Mouse (Mus musculus): ENCODE results near the gene Ankrd13b. TPM values are rescaled to one million over a fixed set of nuclear protein-coding genes. Genes with fewer than 3 reads are reported as not detected.
"Not testable (repeated sequence)": the region's sequence is repeated elsewhere in the genome, so short reads cannot be mapped to it uniquely, and the experiment has no call there.

Gene Ankrd13b
- total and polyA plus RNA-seq, 3 experiments: 22.6 to 54.0 TPM; not detected in 1

DNA sequence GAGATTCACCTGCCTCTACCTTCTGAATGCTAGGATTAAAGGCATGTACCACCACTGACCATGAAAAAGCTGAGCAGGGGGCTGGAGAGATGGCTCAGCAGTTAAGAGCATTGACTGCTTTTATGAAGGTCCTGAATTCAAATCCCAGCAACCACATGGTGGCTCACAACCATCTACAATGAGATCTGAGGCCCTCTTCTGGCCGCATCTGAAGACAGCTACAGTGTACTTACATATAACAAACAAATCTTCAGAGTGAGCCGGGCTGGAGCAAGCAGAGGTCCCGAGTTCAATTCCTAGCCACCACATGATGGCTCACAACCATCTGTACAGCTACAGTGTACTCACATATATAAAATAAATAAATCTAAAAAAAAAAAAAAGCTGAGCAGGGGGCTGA, 38.9 kb upstream of the Ankrd13b start:
- TF ChIP-seq CTCF (IDR thresholded peaks at IDR 0.05 in 2 of 3, conservative IDR thresholded peaks at IDR 0.05 in 1 of 3; ENCODE audit: control insufficient read depth in 1 of 3, insufficient read depth in 1 of 3, low read depth in 2 of 3, low read length in 3 of 3, poor library complexity in 1 of 3, severe bottlenecking in 1 of 3) (peak in 1 of 3 experiments; percentile 27; a peak in 1 of 6 replicates), SMC3 (IDR thresholded peaks at IDR 0.05; ENCODE audit: low read depth, low read length) (peak; percentile 3; the same call in 1 of the 2 replicates)
- not testable (repeated sequence) for H3K4me3 ChIP-seq (ENCODE audit: control insufficient read depth in 1 of 2, insufficient read depth in 1 of 2, low read depth in 2 of 2, low read length in 2 of 2); H3K27me3 ChIP-seq (ENCODE audit: control insufficient read depth in 1 of 2, insufficient read depth in 2 of 2, low read length in 2 of 2); H3K79me2 ChIP-seq (ENCODE audit: control insufficient read depth, insufficient read depth, low read length, poor library complexity); H3K27ac ChIP-seq (ENCODE audit: control insufficient read depth, low read depth, low read length); DNase-seq (ENCODE audit: low read depth, low spot score); H3K9me3 ChIP-seq (replicated peaks; ENCODE audit: insufficient read depth, low read length); H3K9ac ChIP-seq (ENCODE audit: control insufficient read depth, low read depth, low read length, poor library complexity, severe bottlenecking)
- Histone ChIP-seq H3K4me1 (ENCODE audit: control insufficient read depth in 1 of 2, insufficient read depth in 2 of 2, low read length in 2 of 2) (peaks cover 9 to 20% of the 10 kb centered on the region in 2 experiments), H3K36me3 (ENCODE audit: control insufficient read depth in 1 of 2, insufficient read depth in 2 of 2, low read length in 2 of 2) (peaks cover 0 to 25% of the 10 kb centered on the region in 2 experiments; a peak in 2 of 4 replicates)

DNA sequence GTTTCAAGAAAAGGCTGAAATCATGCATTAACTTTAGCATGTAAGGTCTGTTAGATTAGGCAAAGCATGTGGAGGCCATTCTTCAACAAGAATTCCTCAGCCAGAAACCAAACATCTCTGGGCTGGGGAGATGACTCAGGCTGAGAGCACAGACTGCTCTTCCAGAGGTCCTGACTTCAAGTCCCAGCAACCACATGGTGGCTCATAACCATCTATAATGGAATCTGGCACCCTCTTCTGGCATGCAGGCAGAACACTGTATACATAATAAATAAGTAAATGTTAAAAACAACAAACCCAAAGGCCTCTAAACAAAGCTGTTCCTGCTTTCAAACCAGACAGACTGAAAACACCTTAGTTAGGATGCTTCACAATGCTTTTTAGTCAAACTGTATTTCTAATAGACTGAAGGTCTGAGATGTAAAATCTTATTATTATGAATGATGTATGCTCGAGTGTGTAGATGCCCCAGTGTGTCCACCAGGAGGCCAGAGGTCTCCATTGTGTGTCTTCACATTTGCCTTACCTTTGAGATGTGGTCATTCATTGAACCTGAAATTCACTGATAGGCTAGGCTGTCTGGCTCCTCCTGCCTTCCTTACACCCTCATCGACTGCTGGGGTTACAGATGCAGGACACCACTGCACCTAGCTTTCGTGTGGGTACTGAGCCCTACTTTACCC, 36.5 kb upstream of the Ankrd13b start:
- Histone ChIP-seq H3K79me2 (ENCODE audit: control insufficient read depth, insufficient read depth, low read length, poor library complexity) (no peaks in the 10 kb centered on the region), H3K36me3 (ENCODE audit: control insufficient read depth in 1 of 2, insufficient read depth in 2 of 2, low read length in 2 of 2) (peaks cover 0 to 18% of the 10 kb centered on the region in 2 experiments; a peak in 2 of 4 replicates), H3K9me3 (replicated peaks; ENCODE audit: insufficient read depth, low read length) (no peaks in the 10 kb centered on the region), H3K27ac (ENCODE audit: control insufficient read depth, low read depth, low read length) (no peak overlapping the region), H3K9ac (ENCODE audit: control insufficient read depth, low read depth, low read length, poor library complexity, severe bottlenecking) (no peak overlapping the region), H3K27me3 (ENCODE audit: control insufficient read depth in 1 of 2, insufficient read depth in 2 of 2, low read length in 2 of 2) (no peaks in the 10 kb centered on the region), H3K4me3 (ENCODE audit: control insufficient read depth in 1 of 2, insufficient read depth in 1 of 2, low read depth in 2 of 2, low read length in 2 of 2) (no peak overlapping the region), H3K4me1 (ENCODE audit: control insufficient read depth in 1 of 2, insufficient read depth in 2 of 2, low read length in 2 of 2) (peaks cover 10 to 22% of the 10 kb centered on the region in 2 experiments; a peak in 3 of 4 replicates)
- DNase-seq (ENCODE audit: low read depth, low spot score): peak; percentile 60
- TF ChIP-seq NRF1 (IDR thresholded peaks at IDR 0.05; ENCODE audit: insufficient read depth, low read depth, low read length, poor library complexity, severe bottlenecking) (no peak), RAD21 (IDR thresholded peaks at IDR 0.05; ENCODE audit: low read depth, low read length) (peak; percentile 51), HCFC1 (IDR thresholded peaks at IDR 0.05; ENCODE audit: low read depth, low read length) (peak; percentile 36; the same call in 1 of the 2 replicates), MXI1 (IDR thresholded peaks at IDR 0.05; ENCODE audit: low read depth, low read length) (peak; percentile 20; the same call in 1 of the 2 replicates), SMC3 (IDR thresholded peaks at IDR 0.05; ENCODE audit: low read depth, low read length) (peak; percentile 54), TAL1 (IDR thresholded peaks at IDR 0.05; ENCODE audit: low read length) (no peak), CTCF (IDR thresholded peaks at IDR 0.05 in 2 of 3, conservative IDR thresholded peaks at IDR 0.05 in 1 of 3; ENCODE audit: control insufficient read depth in 1 of 3, insufficient read depth in 1 of 3, low read depth in 2 of 3, low read length in 3 of 3, poor library complexity in 1 of 3, severe bottlenecking in 1 of 3) (peak; percentile 30 to 47 (median 33); a peak in 4 of 6 replicates), MYC (IDR thresholded peaks at IDR 0.05; ENCODE audit: low read depth, low read length) (peak; percentile 87), ZNF384 (IDR thresholded peaks at IDR 0.05; ENCODE audit: low read depth, low read length) (no peak), MAX (IDR thresholded peaks at IDR 0.05; ENCODE audit: low read length) (peak; percentile 82), USF1 (IDR thresholded peaks at IDR 0.05; ENCODE audit: low read depth, low read length) (no peak), ZC3H11A (IDR thresholded peaks at IDR 0.05; ENCODE audit: low read depth, low read length) (0 out of 2 replicates have a peak, but pooled peaks have one; percentile 22), SIN3A (IDR thresholded peaks at IDR 0.05; ENCODE audit: low read length) (0 out of 2 replicates have a peak, but pooled peaks have one; percentile 23)
